Mouse (Mus musculus) kidney, adult 2 months (tissue): ENCODE measurements at regions not wholly inside any gene's neighbourhood (a gene's known extent, or its start where the extent isn't known, plus 50 kb on each side); places are given as distances from the start of the nearest gene placed in this dataset.

Experiments used
- DNase-seq: peaks from one replicate; pipeline ENCODE4 v3.0.0; 2021
- H3K27ac ChIP-seq: fragments of 200-500 bp; 2 replicates; pipeline ENCODE4 v1.5.1; 2012; ENCODE audit warnings: low read depth, low read length, control low read depth, inconsistent platforms; ENCODE audit not compliant: insufficient read depth
- H3K27me3 ChIP-seq: fragments of 200-500 bp; replicated peaks from 2 replicates; pipeline ENCODE4 v1.6.1; 2012; ENCODE audit warnings: mild to moderate bottlenecking, moderate library complexity, low read length, inconsistent platforms; ENCODE audit not compliant: control insufficient read depth, insufficient read depth
- H3K36me3 ChIP-seq: fragments of 200-500 bp; 2 replicates; pipeline ENCODE4 v1.6.1; 2012; ENCODE audit warnings: mild to moderate bottlenecking, moderate library complexity, low read length, inconsistent platforms; ENCODE audit not compliant: control insufficient read depth, insufficient read depth
- H3K4me1 ChIP-seq: fragments of 200-500 bp; 2 replicates; pipeline ENCODE4 v1.6.1; 2011; ENCODE audit warnings: low read length; ENCODE audit not compliant: control insufficient read depth, insufficient read depth
- H3K4me3 ChIP-seq: fragments of 200-500 bp; 2 replicates; pipeline ENCODE4 v1.5.1; 2011; ENCODE audit warnings: mild to moderate bottlenecking, low read depth, low read length, control low read depth; ENCODE audit not compliant: insufficient read depth
- CTCF ChIP-seq: fragments of 200-500 bp; conservative IDR thresholded peaks from 2 replicates; pipeline ENCODE4 v1.5.1; 2011; ENCODE audit warnings: low read depth, mild to moderate bottlenecking, control low read depth, low read length, moderate library complexity, mixed read lengths; ENCODE audit not compliant: insufficient read depth, insufficient read length
- POLR2A ChIP-seq: fragments of 200-500 bp; IDR thresholded peaks from one replicate; pipeline ENCODE4 v1.6.1; 2011; ENCODE audit warnings: low read depth, low read length, control low read depth
- WGBS: fragments of 180-500 bp; shearing (Covaris S2); methylation state at CpG from one replicate; pipeline ENCODE4 v1.1.7; 2018; 5-methylcytosine and 5-hydroxymethylcytosine counted together

DNA sequence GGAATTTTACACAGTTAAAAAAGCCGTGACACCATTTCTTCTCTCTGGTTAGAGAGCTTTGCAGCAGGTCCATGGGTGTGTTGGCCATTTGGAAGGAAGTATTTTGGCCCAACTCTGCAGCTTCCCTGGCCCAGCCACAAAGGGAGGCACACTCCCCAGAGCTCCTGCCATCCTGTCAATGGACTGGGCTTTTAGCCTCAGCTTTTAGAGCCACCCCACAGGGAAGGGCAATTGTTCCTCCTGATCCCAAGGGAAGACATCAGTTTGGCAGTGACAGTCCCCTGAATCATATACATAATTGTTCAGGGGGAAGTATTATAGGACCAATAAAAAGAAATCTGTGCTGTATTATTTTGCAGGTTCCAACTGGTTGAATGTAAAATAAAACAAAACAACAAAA, 200.1 kb downstream of the Zfp462 start:
- no peaks in the 10 kb centered on the region for H3K36me3 ChIP-seq
- TF ChIP-seq CTCF: no peak
- TF ChIP-seq POLR2A: no peak
- no peak overlapping the region for H3K4me3 ChIP-seq
- H3K27me3 ChIP-seq: no peaks in the 10 kb centered on the region
- 91% methylated on average over 1 of the region's 1 CpGs for WGBS
- DNase-seq: no peak
- no peak overlapping the region for H3K27ac ChIP-seq
- H3K4me1 ChIP-seq: no peaks in the 10 kb centered on the region

DNA sequence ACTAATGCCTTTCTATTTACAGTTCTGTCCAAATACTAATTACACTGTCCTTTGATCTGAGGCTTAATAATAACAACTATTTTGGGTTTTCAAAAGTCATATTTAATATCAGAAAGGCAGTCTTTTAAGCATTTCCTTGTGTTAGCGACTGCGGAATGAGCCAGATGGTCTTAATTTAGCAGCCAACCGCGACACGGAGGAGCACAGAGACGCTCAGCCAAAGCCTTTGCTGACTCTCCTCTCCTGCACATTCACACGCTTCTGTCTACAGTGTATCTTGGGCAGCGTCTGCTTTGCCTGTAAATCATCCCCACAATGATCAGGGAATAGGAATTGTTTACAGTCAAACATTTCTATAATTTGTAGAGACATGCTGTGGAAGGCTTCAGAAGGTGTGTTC, 201.1 kb downstream of the Zfp462 start:
- WGBS: 53% methylated on average over 8 of the region's 8 CpGs
- TF ChIP-seq CTCF (no peak), POLR2A (no peak)
- H3K4me3 ChIP-seq: no peak overlapping the region
- no peaks in the 10 kb centered on the region for H3K36me3 ChIP-seq
- no peak for DNase-seq
- H3K4me1 ChIP-seq: no peaks in the 10 kb centered on the region
- no peak overlapping the region for H3K27ac ChIP-seq
- H3K27me3 ChIP-seq: no peaks in the 10 kb centered on the region

DNA sequence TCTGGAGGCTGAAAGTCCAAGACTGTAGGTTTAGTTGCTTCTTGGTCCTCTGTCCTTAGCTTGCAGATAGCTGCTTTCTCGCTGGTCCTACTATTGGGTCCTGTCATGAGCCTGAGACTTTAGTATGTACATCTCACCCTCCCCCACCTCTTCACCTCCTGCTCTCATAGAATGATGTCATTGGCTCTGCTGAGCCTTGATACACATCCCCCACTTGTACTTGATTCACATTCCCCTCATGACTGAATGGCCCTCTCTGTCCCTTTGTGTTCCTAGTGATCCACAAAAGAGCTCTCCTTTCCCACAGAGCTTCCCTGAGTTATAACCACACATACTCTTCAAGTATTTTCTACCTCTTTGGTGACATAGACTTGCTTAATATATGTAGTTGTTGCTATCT, 201.5 kb upstream of the Rad23b start:
- DNase-seq: no peak
- TF ChIP-seq CTCF (no peak), POLR2A (no peak)
- Histone ChIP-seq H3K36me3 (no peaks in the 10 kb centered on the region), H3K27me3 (no peaks in the 10 kb centered on the region), H3K4me3 (no peak overlapping the region), H3K4me1 (no peaks in the 10 kb centered on the region), H3K27ac (no peak overlapping the region)
- WGBS: 86% methylated on average over 1 of the region's 1 CpGs

DNA sequence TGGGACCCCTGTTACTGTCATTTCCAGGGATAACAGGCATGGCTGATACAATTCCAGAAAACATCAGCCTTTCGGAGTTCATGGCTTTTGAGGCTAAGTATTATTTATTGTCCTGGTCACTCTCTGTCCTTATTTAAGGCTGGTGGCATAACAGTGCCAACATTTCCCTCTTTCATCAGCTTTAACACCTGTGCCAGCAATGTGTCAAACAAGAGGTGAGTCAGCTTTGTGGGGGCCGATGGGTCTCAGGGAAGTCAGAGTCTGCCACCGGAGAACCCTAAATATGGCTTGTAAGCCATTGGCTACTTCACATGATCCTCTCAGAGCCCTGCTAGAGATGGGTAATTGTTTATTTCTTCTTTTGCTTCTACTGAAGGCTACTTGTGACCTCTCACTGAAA, 195.3 kb upstream of the Rad23b start:
- H3K27ac ChIP-seq: no peak overlapping the region
- 78% methylated on average over 3 of the region's 3 CpGs for WGBS
- H3K4me1 ChIP-seq: no peaks in the 10 kb centered on the region
- TF ChIP-seq CTCF (no peak), POLR2A (no peak)
- no peak for DNase-seq
- H3K27me3 ChIP-seq: no peaks in the 10 kb centered on the region
- H3K36me3 ChIP-seq: no peaks in the 10 kb centered on the region
- H3K4me3 ChIP-seq: no peak overlapping the region

DNA sequence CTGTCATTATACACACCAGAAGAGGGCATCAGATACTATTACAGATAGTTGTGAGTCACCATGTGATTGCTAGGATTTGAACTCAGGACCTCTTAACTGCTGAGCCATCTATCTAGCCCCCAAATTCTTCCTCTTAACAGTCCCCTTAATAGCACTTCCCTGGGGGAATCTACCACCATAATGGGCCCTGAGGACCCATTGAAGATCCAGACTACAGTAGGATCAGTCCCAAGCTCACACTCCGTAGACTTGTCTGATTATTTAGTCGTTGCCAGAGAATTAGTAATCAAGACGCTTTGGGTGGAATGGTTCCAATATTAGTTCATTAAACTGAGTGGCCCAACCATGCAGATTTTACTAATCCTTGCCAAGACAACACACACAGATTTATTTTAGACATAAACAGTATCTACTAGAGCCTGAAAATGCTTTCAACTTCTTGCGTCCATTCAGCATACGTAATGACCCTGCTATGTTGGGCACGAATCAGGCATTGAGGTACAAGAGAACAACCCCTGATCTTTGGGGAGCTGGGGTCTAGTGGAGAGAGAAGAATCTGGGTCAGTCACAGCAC, 191.6 kb upstream of the Rad23b start:
- Histone ChIP-seq H3K4me3 (no peak overlapping the region), H3K27me3 (no peaks in the 10 kb centered on the region), H3K4me1 (no peaks in the 10 kb centered on the region), H3K27ac (no peak overlapping the region), H3K36me3 (no peaks in the 10 kb centered on the region)
- TF ChIP-seq POLR2A (no peak), CTCF (no peak)
- 86% methylated on average over 6 of the region's 6 CpGs for WGBS
- DNase-seq: no peak

DNA sequence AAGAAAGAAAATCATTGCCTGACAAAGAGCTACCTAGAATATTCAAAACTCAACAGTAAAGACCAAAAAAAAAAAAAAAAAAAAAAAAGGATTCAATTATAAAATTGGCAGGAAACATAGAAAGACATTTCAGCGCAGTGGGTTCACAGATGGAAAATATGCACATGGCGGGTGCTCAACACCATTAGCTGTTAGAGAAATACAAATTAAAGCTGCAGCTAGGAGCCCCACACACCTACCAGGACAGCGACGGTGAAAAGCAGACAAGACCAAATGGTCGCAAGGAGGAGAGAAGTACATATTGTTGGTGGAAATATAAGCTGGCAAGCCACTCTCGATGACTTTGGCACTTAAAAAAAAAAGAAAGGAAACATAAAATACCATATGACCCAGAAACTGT, 183.6 kb upstream of the Rad23b start:
- H3K4me1 ChIP-seq: no peaks in the 10 kb centered on the region
- H3K27ac ChIP-seq: no peak overlapping the region
- DNase-seq: no peak
- no peaks in the 10 kb centered on the region for H3K27me3 ChIP-seq
- WGBS: 82% methylated on average over 6 of the region's 6 CpGs
- no peak overlapping the region for H3K4me3 ChIP-seq
- TF ChIP-seq CTCF: no peak
- TF ChIP-seq POLR2A: no peak
- no peaks in the 10 kb centered on the region for H3K36me3 ChIP-seq

DNA sequence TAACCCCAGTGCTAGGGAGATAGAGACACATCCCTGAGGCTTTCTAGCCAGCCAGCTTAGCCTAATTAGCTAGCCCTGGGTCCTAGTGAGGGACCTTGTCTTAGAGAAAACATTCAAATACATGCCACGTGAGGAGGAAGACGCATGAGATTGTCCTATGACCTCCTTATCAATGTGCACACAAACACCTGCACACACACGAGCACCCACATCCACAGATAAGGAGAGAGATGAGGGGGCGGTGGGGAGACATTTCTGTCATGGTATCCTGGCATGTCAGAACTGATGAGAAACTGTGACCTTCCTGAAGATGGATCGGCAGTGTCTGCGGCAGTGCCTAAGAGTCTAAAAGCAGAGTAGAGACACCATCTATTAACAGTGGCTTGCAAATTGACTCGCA, 180.8 kb upstream of the Rad23b start:
- TF ChIP-seq POLR2A: no peak
- TF ChIP-seq CTCF: no peak
- H3K4me1 ChIP-seq: no peaks in the 10 kb centered on the region
- H3K36me3 ChIP-seq: no peaks in the 10 kb centered on the region
- WGBS: 73% methylated on average over 7 of the region's 7 CpGs
- no peaks in the 10 kb centered on the region for H3K27me3 ChIP-seq
- no peak overlapping the region for H3K4me3 ChIP-seq
- DNase-seq: no peak
- no peak overlapping the region for H3K27ac ChIP-seq

DNA sequence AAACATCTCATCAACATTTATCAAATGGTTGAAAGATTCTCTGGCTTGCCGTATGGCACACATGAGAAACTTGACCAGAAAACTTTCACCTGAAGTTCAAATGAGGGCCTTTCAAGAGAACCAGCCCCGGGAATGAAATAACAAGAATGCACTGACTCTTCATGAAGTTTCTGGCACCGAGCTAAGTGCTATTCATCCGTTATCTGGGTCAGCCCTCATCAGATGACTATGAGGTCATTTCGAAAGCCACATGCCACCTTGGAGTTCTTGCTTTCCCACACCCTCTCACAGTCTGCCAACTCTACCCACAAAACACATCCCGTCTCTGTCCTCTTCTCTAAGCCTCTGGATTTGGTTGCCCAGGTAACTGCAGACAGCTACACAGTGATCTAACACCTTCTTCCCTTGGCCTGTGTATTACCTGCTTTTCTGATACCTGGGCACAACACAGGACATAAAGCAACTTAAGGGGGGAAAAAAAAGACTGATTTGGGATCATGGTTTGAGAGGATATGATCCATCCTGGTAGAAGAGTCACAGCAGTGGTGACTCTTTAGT, 177.4 kb upstream of the Rad23b start:
- WGBS: 76% methylated on average over 6 of the region's 6 CpGs
- no peak overlapping the region for H3K27ac ChIP-seq
- DNase-seq: no peak
- H3K27me3 ChIP-seq: no peaks in the 10 kb centered on the region
- no peaks in the 10 kb centered on the region for H3K36me3 ChIP-seq
- H3K4me1 ChIP-seq: no peaks in the 10 kb centered on the region
- H3K4me3 ChIP-seq: no peak overlapping the region
- no peak for TF ChIP-seq POLR2A
- TF ChIP-seq CTCF: no peak
